ENCODE assay signal across 2 mouse cellular contexts in genomic region chr13:4265455-4265854, GRCm38 (mm10). TPM values are rescaled to one million over a fixed set of nuclear protein-coding genes. Genes with fewer than 3 reads are reported as not detected.
"Had no signal": no experiment of that assay in that cellular context is flagged by ENCODE, and none has a peak within 500 bp of the region (broad histone marks: within the 10 kb centered on the region; RNA-seq: fewer than 3 reads in every experiment).

No protein-coding gene starts in this region.

RNA-seq across cellular contexts. Expression of gene Akr1c12, which starts 13.8 kb away (rescaled TPM):
- polyA plus RNA-seq: hindbrain, embryonic 12.5 days had no signal

RNA-seq across cellular contexts. Expression of gene Akr1c19, which starts 37.0 kb away (rescaled TPM):
- polyA plus RNA-seq: inflammation-experienced regulatory T-cells, adult 6 months had no signal
